Mouse (Mus musculus) embryonic facial prominence, embryonic 14.5 days (tissue): Measurements from ENCODE around the gene Adgrf5. TPM values are rescaled to one million over a fixed set of nuclear protein-coding genes. Genes with fewer than 3 reads are reported as not detected.
A peak's percentile ranks its signal among the peaks of the same experiment; 100 is the strongest.

ENCODE experiments used
- ATAC-seq: fragments of 200-750 bp; cut with Nextera tagmentation; 2 replicates; pipeline ENCODE4 v1.8.0; 2017; ENCODE audit warnings: low read depth, moderate number of reproducible peaks, moderate TSS enrichment
- DNase-seq: peaks from one replicate; pipeline ENCODE4 v3.0.0-alpha.2; 2015; ENCODE audit warnings: low spot score
- H3K27ac ChIP-seq: fragments of 300-500 bp; sonication (generic); replicated peaks from 2 replicates; pipeline ENCODE4 v1.5.1; 2014; ENCODE audit warnings: low read depth, mild to moderate bottlenecking, low read length, moderate library complexity
- H3K27me3 ChIP-seq: fragments of 300-500 bp; sonication (generic); replicated peaks from 2 replicates; pipeline ENCODE4 v1.6.1; 2014; ENCODE audit warnings: low read length; ENCODE audit not compliant: control insufficient read depth, insufficient read depth
- H3K36me3 ChIP-seq: fragments of 300-500 bp; sonication (generic); 2 replicates; pipeline ENCODE4 v1.6.1; 2014; ENCODE audit warnings: low read length, mixed read lengths; ENCODE audit not compliant: control insufficient read depth, insufficient read depth
- H3K4me1 ChIP-seq: fragments of 300-500 bp; sonication (generic); 2 replicates; pipeline ENCODE4 v1.6.1; 2014; ENCODE audit warnings: antibody characterized with exemption, low read length; ENCODE audit not compliant: control insufficient read depth, insufficient read depth
- H3K4me2 ChIP-seq: fragments of 300-500 bp; sonication (generic); 2 replicates; pipeline ENCODE4 v1.6.1; 2014; ENCODE audit warnings: low read depth, mild to moderate bottlenecking, low read length, moderate library complexity, mixed read lengths
- H3K4me3 ChIP-seq: fragments of 300-500 bp; sonication (generic); 2 replicates; pipeline ENCODE4 v1.5.1; 2014; ENCODE audit warnings: low read depth, mild to moderate bottlenecking, low read length
- H3K9ac ChIP-seq: fragments of 300-500 bp; sonication (generic); 2 replicates; pipeline ENCODE4 v1.6.1; 2014; ENCODE audit warnings: low read depth, mild to moderate bottlenecking, low read length, moderate library complexity, mixed read lengths
- H3K9me3 ChIP-seq: fragments of 300-500 bp; sonication (generic); 2 replicates; pipeline ENCODE4 v1.6.1; 2016; ENCODE audit warnings: low read length; ENCODE audit not compliant: control insufficient read depth
- WGBS: fragments of 180-500 bp; shearing (Covaris S2); extraction: QIAGEN DNeasy Blood & Tissue Kit; methylation state at CpG from one replicate; pipeline ENCODE4 v1.1.7; 2014; 5-methylcytosine and 5-hydroxymethylcytosine counted together
- polyA plus RNA-seq: library from polyadenylated mRNA; unstranded; fragments of >200 nt; fragmentation: Nextera tagmentation; extraction: Ambion mirVana; gene quantifications from 2 replicates; pipeline ENCODE4 v1.2.1, GENCODE M21; 2014

Adgrf5 gene
- polyA plus RNA-seq, 1 experiment from 2014 or later: 13.0 TPM

- Histone ChIP-seq H3K4me1 (no peaks in the 10 kb centered on the region), H3K9me3 (no peaks in the 10 kb centered on the region), H3K27ac (no peak overlapping the region), H3K27me3 (no peaks in the 10 kb centered on the region), H3K36me3 (no peaks in the 10 kb centered on the region), H3K4me3 (no peak overlapping the region), H3K9ac (no peak overlapping the region), H3K4me2 (no peak overlapping the region)
- DNase-seq (peak; percentile 19), ATAC-seq (no peak)
- 46% methylated on average over 9 of the region's 9 CpGs for WGBS
These were observed 31.9 kb downstream of the Adgrf5 start for GRCm38 (mm10) chr17:43392191-43392590.

GRCm38 (mm10) chr17:43393669-43394068 lies 33.4 kb downstream of the Adgrf5 start:
- Histone ChIP-seq H3K9me3 (no peaks in the 10 kb centered on the region), H3K9ac (no peak overlapping the region), H3K27ac (no peak overlapping the region), H3K27me3 (no peaks in the 10 kb centered on the region), H3K4me2 (no peak overlapping the region), H3K36me3 (no peaks in the 10 kb centered on the region), H3K4me3 (no peak overlapping the region), H3K4me1 (no peaks in the 10 kb centered on the region)
- WGBS: 77% methylated on average over 8 of the region's 8 CpGs
- DNase-seq (no peak), ATAC-seq (no peak)

- Histone ChIP-seq H3K4me1 (no peaks in the 10 kb centered on the region), H3K4me3 (no peak overlapping the region), H3K9me3 (no peaks in the 10 kb centered on the region), H3K36me3 (no peaks in the 10 kb centered on the region), H3K27me3 (no peaks in the 10 kb centered on the region), H3K27ac (no peak overlapping the region), H3K4me2 (no peak overlapping the region), H3K9ac (no peak overlapping the region)
- 74% methylated on average over 12 of the region's 12 CpGs for WGBS
- DNase-seq: no peak
- ATAC-seq: no peak
These were observed 35.4 kb downstream of the Adgrf5 start for GRCm38 (mm10) chr17:43395400-43396258.

GRCm38 (mm10) chr17:43398612-43399011 lies 38.4 kb downstream of the Adgrf5 start:
- H3K27ac ChIP-seq: no peak overlapping the region
- WGBS: 75% methylated on average over 7 of the region's 7 CpGs
- H3K4me1 ChIP-seq: no peaks in the 10 kb centered on the region
- ATAC-seq (no peak), DNase-seq (no peak)
- H3K9me3 ChIP-seq: no peaks in the 10 kb centered on the region
- H3K27me3 ChIP-seq: no peaks in the 10 kb centered on the region
- no peak overlapping the region for H3K9ac ChIP-seq
- H3K4me3 ChIP-seq: no peak overlapping the region
- no peak overlapping the region for H3K4me2 ChIP-seq
- H3K36me3 ChIP-seq: no peaks in the 10 kb centered on the region

GRCm38 (mm10) chr17:43399151-43399550 lies 38.9 kb downstream of the Adgrf5 start:
- Histone ChIP-seq H3K9ac (no peak overlapping the region), H3K4me3 (no peak overlapping the region), H3K36me3 (no peaks in the 10 kb centered on the region), H3K27ac (no peak overlapping the region), H3K9me3 (no peaks in the 10 kb centered on the region), H3K4me1 (no peaks in the 10 kb centered on the region), H3K27me3 (no peaks in the 10 kb centered on the region), H3K4me2 (no peak overlapping the region)
- 76% methylated on average over 3 of the region's 3 CpGs for WGBS
- DNase-seq (no peak), ATAC-seq (no peak)

GRCm38 (mm10) chr17:43400483-43400882 lies 40.2 kb downstream of the Adgrf5 start:
- DNase-seq (no peak), ATAC-seq (no peak)
- Histone ChIP-seq H3K27me3 (no peaks in the 10 kb centered on the region), H3K27ac (no peak overlapping the region), H3K9ac (no peak overlapping the region), H3K4me2 (no peak overlapping the region), H3K4me3 (no peak overlapping the region), H3K9me3 (no peaks in the 10 kb centered on the region), H3K36me3 (no peaks in the 10 kb centered on the region), H3K4me1 (no peaks in the 10 kb centered on the region)
- WGBS: 76% methylated on average over 10 of the region's 10 CpGs

GRCm38 (mm10) chr17:43403851-43404250 lies 43.6 kb downstream of the Adgrf5 start:
- Histone ChIP-seq H3K4me2 (no peak overlapping the region), H3K9me3 (no peaks in the 10 kb centered on the region), H3K4me3 (no peak overlapping the region), H3K27me3 (no peaks in the 10 kb centered on the region), H3K4me1 (no peaks in the 10 kb centered on the region), H3K36me3 (no peaks in the 10 kb centered on the region), H3K9ac (no peak overlapping the region), H3K27ac (no peak overlapping the region)
- DNase-seq (no peak), ATAC-seq (no peak)
- WGBS: 62% methylated on average over 6 of the region's 6 CpGs

- no peaks in the 10 kb centered on the region for H3K4me1 ChIP-seq
- H3K4me3 ChIP-seq: no peak overlapping the region
- H3K9ac ChIP-seq: no peak overlapping the region
- H3K27me3 ChIP-seq: no peaks in the 10 kb centered on the region
- no peaks in the 10 kb centered on the region for H3K9me3 ChIP-seq
- ATAC-seq (no peak), DNase-seq (no peak)
- no peaks in the 10 kb centered on the region for H3K36me3 ChIP-seq
- no peak overlapping the region for H3K27ac ChIP-seq
- H3K4me2 ChIP-seq: no peak overlapping the region
- 80% methylated on average over 5 of the region's 5 CpGs for WGBS
These were observed 44.2 kb downstream of the Adgrf5 start for GRCm38 (mm10) chr17:43404408-43404807.

- Histone ChIP-seq H3K9me3 (no peaks in the 10 kb centered on the region), H3K27me3 (no peaks in the 10 kb centered on the region), H3K4me3 (no peak overlapping the region), H3K9ac (no peak overlapping the region), H3K27ac (no peak overlapping the region), H3K36me3 (no peaks in the 10 kb centered on the region), H3K4me2 (no peak overlapping the region), H3K4me1 (no peaks in the 10 kb centered on the region)
- 81% methylated on average over 3 of the region's 3 CpGs for WGBS
- no peak for ATAC-seq
- DNase-seq: no peak
These were observed 46.1 kb downstream of the Adgrf5 start for GRCm38 (mm10) chr17:43406321-43406720.
